Mouse (Mus musculus) brain, embryonic 14.5 days (tissue): ENCODE results near the gene Fbxo21. TPM values are rescaled to one million over a fixed set of nuclear protein-coding genes. Genes with fewer than 3 reads are reported as not detected.
A peak's percentile ranks its signal among the peaks of the same experiment; 100 is the strongest.

ENCODE experiments used
- DNase-seq: peaks from one replicate; pipeline ENCODE4 v3.0.0-alpha.2; 2011; ENCODE audit warnings: low read depth
- CTCF ChIP-seq: fragments of 200-500 bp; IDR thresholded peaks from 2 replicates; pipeline ENCODE4 v1.5.1; 2012; ENCODE audit warnings: inconsistent platforms, mild to moderate bottlenecking, moderate library complexity, borderline replicate concordance; ENCODE audit not compliant: insufficient read depth, insufficient read length; ENCODE audit errors: extremely low read depth
- POLR2A ChIP-seq: fragments of 200-500 bp; IDR thresholded peaks from 2 replicates; pipeline ENCODE4 v1.6.1; 2012; ENCODE audit warnings: mild to moderate bottlenecking, inconsistent platforms, borderline replicate concordance; ENCODE audit not compliant: poor library complexity, insufficient read depth, insufficient read length, severe bottlenecking; ENCODE audit errors: extremely low read depth
- polyA plus RNA-seq: library from polyadenylated mRNA; depleted of rRNA; stranded (reverse); fragments of >200 nt; gene quantifications from 2 replicates; pipeline ENCODE4 v1.2.3, GENCODE M21; 2012; rRNA removed

The Fbxo21 gene
- polyA plus RNA-seq, 1 experiment = 171 TPM

DNA sequence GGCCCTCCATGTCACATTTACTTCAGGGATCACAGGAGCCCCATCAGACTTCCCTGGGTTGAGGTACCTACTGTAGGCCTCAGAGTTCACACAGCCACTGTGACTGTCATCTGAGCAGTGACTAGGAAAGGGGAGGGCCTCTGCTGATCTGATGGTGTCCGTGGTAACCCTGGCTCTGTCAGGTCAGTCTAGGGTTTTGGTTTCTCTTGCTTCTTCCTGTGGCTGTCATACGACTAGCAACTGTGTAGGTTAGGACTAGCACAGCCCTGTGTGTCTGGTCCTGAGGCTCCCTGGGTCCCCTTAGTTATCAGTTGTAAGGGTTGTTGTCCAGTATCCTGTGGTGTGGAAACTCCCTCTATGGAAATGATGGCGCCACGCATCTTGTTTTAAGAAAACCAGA is 74.2 kb downstream of the Fbxo21 start:
- no peak for DNase-seq
- no peak for TF ChIP-seq CTCF

- no peak for DNase-seq
- no peak for TF ChIP-seq CTCF
- TF ChIP-seq POLR2A = no peak
Measured at GRCm38 (mm10) chr5:118051981-118052662, 75.6 kb downstream of the Fbxo21 start.

DNA sequence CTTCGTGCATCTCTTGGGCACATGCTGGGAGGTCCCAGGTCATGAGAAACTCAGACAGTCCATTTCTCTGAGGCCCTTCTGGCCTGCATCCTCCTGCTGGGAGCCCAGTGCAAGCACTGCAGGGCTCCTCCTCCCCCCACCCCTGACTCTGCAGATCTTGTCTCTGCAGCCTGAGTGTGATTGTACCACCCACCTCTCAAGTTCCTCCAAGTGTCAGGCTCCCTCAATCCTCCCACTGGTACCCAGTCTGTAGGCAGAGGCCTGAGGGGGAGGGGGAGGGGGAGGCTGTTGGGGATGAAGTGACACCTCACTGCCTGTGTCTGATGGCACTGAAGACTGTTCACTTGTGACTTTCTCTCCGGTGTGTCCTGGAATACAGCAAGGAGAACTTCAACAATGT is 76.7 kb downstream of the Fbxo21 start:
- TF ChIP-seq POLR2A (no peak), CTCF (no peak)
- no peak for DNase-seq

DNA sequence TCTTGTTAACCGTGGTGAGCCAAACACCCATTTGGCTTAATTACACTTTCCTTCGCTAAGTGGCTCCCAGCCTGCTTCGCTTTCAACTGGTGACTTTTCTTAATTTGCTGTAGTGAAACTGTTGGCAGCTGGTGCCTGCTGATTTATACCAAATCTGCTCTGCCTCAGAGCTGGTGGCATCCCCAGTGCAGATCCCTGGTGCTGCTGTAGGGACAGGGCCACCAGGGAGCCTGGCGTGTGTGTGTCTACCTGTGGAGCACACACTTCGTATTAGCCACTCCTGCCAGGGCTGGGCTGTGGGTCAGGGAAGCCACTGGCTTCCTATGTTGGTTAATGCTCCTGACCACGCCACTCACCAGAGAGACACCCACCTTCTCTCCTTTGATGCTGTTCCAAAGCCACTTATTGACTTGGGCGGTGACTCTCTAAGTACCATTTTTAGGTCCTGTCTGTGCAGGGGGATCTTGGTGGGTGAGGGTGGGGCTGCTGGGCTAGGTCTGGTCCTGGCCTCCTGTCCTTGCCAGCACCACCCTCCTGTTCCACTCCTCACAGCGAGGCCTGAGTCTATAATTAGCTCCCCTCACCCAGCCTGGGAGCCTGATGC is 81.1 kb downstream of the Fbxo21 start:
- TF ChIP-seq POLR2A (no peak), CTCF (no peak)
- peak; percentile 85 for DNase-seq

DNA sequence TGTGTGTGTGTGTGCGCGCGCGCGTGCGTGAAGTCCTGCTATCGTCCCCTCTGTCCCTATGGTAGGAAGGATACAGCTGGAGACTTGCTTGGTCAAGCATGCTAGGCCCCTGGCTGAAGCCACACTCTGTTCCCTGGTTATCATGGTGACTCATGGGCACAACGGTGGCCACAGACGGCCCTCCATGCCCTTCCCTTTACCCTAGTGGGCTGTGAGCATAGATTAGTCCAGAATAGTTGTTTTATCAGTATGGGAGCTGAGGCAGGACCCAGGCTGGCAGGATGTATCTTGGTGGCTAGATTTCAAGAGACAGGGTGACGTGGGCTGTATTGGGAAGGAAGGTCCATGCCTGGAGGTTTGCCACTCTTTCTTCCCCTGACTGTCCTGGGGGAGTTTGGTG is 82.3 kb downstream of the Fbxo21 start:
- DNase-seq = no peak

GRCm38 (mm10) chr5:118059646-118060045 is 83.1 kb downstream of the Fbxo21 start:
- TF ChIP-seq CTCF (no peak), POLR2A (no peak)
- DNase-seq = no peak

More for the DNA sequence above, 82.3 kb downstream of the Fbxo21 start:
- TF ChIP-seq CTCF = no peak
- TF ChIP-seq POLR2A = no peak

Other genes starting within 250 kb of the Fbxo21 start
- 3.9 and 5.1 TPM in 2 replicates for gene Nos1, start 195.7 kb upstream of the Fbxo21 start, polyA plus RNA-seq
- gene Tesc, start 51.0 kb downstream of the Fbxo21 start, polyA plus RNA-seq = 2.6 and 3.0 TPM in 2 replicates
- 54.0 and 55.1 TPM in 2 replicates for gene Fbxw8, start 178.7 kb downstream of the Fbxo21 start, polyA plus RNA-seq
- gene Hrk, start 187.9 kb downstream of the Fbxo21 start, polyA plus RNA-seq = 3.2 and 5.8 TPM in 2 replicates